Mouse (Mus musculus) neutrophil, adult 83 days (primary cell): ENCODE results near the gene Cbr2. TPM values are rescaled to one million over a fixed set of nuclear protein-coding genes. Genes with fewer than 3 reads are reported as not detected.

Source experiments
- total RNA-seq, 2 experiments: library from RNA; stranded (reverse); gene quantifications; one replicate each; pipeline ENCODE4 v1.2.4; 2023

Cbr2 gene
- 1 to 10 TPM; 7.3 to 9.0 TPM for total RNA-seq

GRCm38 (mm10) chr11:120731858-120732680 lies at the start of gene Cbr2:
Cbr2 (minus strand) TSS chr11:120732114.

DNA sequence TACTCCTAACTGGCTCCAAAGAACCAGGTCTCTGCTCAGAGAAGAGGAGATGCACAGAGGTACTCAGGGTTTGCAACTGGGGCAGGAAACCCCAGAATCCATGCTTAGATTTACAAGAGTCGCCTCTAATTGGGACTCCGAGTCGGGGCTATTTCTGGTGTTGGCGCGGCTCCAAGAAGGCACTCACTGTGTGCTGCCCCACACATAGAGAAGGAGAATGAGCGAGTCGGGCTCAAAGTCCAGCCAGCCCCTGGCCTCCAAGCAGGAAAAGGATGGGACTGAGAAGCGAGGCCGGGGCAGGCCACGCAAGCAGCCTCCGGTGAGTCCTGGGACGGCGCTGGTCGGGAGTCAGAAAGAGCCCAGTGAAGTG lies 30.7 kb upstream of the Cbr2 start, which contains the start of gene Hmga1b:
TSS of gene Hmga1b (plus strand) at position 123 of the 370 bp plus-strand sequence.

GRCm38 (mm10) chr11:120727169-120727527 lies 4.8 kb downstream of the Cbr2 start, which contains the start of gene Dcxr:
Dcxr (minus strand) TSS chr11:120727281.

GRCm38 (mm10) chr11:120721124-120722066 lies 10.5 kb downstream of the Cbr2 start, which contains the start of gene Rac3:
Rac3 (plus strand) TSS chr11:120721470.

DNA sequence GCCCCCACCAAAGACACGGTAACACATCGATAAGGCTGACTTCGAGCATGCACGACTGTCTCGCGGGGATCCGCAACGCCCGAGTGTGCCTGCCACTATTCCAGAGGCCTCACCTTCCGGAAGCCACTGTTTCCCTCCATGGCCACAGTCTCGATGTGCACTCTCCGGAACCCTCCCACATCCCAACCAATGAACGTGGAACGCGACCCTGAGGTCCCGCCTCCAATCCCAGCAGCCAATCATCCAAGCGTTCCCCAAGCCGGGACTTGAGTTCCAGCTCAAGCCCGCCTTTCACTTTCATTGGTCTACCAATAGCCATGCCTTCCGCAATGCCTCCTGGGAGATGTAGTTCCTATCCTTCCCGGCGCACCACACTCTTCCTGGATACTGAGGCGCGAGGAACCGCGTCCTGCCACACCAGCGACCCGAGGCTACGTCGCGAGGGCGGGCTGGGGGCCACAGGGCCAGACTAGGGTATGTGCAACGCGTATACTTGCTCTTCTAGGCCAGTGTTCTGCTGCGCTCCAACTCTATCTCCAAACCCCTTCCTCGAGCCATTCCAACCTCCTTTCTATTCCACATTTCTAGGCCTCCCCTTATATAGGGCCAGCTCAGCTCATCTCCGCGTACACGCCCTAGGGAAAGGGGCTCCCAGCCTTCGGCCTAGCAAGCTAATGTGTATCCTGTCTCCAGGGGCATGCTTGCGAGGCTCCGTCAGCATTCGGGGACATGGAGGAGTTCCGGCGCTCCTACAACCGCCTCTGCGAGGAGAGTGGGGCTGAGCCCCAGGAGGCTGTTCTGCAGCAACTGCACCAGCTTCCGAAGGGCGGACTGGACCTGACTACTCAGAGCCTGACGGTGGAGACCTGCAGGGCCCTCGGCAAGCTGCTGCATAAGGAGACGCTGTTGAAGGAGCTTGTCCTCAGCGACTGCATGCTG lies 18.1 kb downstream of the Cbr2 start, which contains the start of the genes Cenpx and Lrrc45:
TSS of gene Cenpx (minus strand) at position 159 of the 939 bp plus-strand sequence.
TSS of gene Lrrc45 (plus strand) at position 346 of the 939 bp plus-strand sequence.

Other genes with a start within 250 kb of the Cbr2 start
- 10 to 100 TPM; 18.3 to 23.1 TPM for gene Mrpl12, start 247.5 kb downstream of the Cbr2 start, total RNA-seq
- 10 to 100 TPM; 16.4 to 19.3 TPM for gene Slc25a10, start 240.3 kb downstream of the Cbr2 start, total RNA-seq
- gene Gcgr, start 201.4 kb downstream of the Cbr2 start, total RNA-seq = not detected
- gene Mcrip1, start 182.4 kb downstream of the Cbr2 start, total RNA-seq = 10 to 100 TPM; 34.2 to 37.3 TPM
- under 1 TPM in 1 of 2 experiments, not detected in 1; 0.75 TPM for gene Ppp1r27, start 181.0 kb downstream of the Cbr2 start, total RNA-seq
- gene P4hb, start 158.9 kb downstream of the Cbr2 start, total RNA-seq = 100 to 1,000 TPM; 266 to 274 TPM
- 100 to 1,000 TPM; 361 to 393 TPM for gene Arhgdia, start 150.5 kb downstream of the Cbr2 start, total RNA-seq
- gene Alyref, start 133.7 kb downstream of the Cbr2 start, total RNA-seq = 100 to 1,000 TPM; 143 to 147 TPM
- gene Anapc11, start 133.7 kb downstream of the Cbr2 start, total RNA-seq = 10 to 100 TPM; 49.3 to 52.8 TPM
- gene Npb, start 123.6 kb downstream of the Cbr2 start, total RNA-seq = 1 to 10 TPM; 1.2 to 1.5 TPM
- gene Pcyt2, start 114.2 kb downstream of the Cbr2 start, total RNA-seq = 10 to 100 TPM; 37.2 to 38.3 TPM
- gene Sirt7, start 106.9 kb downstream of the Cbr2 start, total RNA-seq = 100 to 1,000 TPM; 119 to 120 TPM
- gene Mafg, start 98.5 kb downstream of the Cbr2 start, total RNA-seq = 100 to 1,000 TPM; 107 to 135 TPM
- gene Pycr1, start 88.3 kb downstream of the Cbr2 start, total RNA-seq = 1 to 10 TPM; 1.1 to 1.2 TPM
- gene Myadml2, start 84.0 kb downstream of the Cbr2 start, total RNA-seq = not detected
- gene Notum, start 70.9 kb downstream of the Cbr2 start, total RNA-seq = under 1 TPM in 1 of 2 experiments, not detected in 1; 0.39 TPM
- 10 to 100 TPM; 85.4 to 88.2 TPM for gene Aspscr1, start 59.1 kb downstream of the Cbr2 start, total RNA-seq
- gene Cenpx, start 18.4 kb downstream of the Cbr2 start, total RNA-seq = 10 to 100 TPM; 33.5 to 39.0 TPM
- gene Lrrc45, start 18.2 kb downstream of the Cbr2 start, total RNA-seq = 10 to 100 TPM; 12.8 to 17.1 TPM
- gene Rac3, start 10.6 kb downstream of the Cbr2 start, total RNA-seq = under 1 TPM in 1 of 2 experiments, not detected in 1; 0.33 TPM
- 1 to 10 TPM; 8.3 to 8.5 TPM for gene Dcxr, start 4.8 kb downstream of the Cbr2 start, total RNA-seq
- 10 to 100 TPM; 40.0 to 43.8 TPM for gene Hmga1b, start 30.7 kb upstream of the Cbr2 start, total RNA-seq
- 10 to 100 TPM; 14.0 to 15.3 TPM for gene Rfng, start 52.1 kb upstream of the Cbr2 start, total RNA-seq
- 10 to 100 TPM; 38.0 to 39.9 TPM for gene Gps1, start 52.2 kb upstream of the Cbr2 start, total RNA-seq
- gene Dus1l, start 64.3 kb upstream of the Cbr2 start, total RNA-seq = 10 to 100 TPM; 31.0 to 32.0 TPM
- 10 to 100 TPM; 28.3 to 29.7 TPM for gene Fasn, start 92.4 kb upstream of the Cbr2 start, total RNA-seq
- 1 to 10 TPM; 4.2 to 4.5 TPM for gene Ccdc57, start 200.8 kb upstream of the Cbr2 start, total RNA-seq
- 100 to 1,000 TPM; 484 to 693 TPM for gene Slc16a3, start 216.4 kb upstream of the Cbr2 start, total RNA-seq